Mouse (Mus musculus) heart, postnatal 0 days (tissue): Measurements from ENCODE around the gene Vmn2r57.

Experiments
- CTCF ChIP-seq: IDR thresholded peaks from 2 replicates; pipeline ENCODE4 v1.5.1; 2016; ENCODE audit warnings: antibody characterized with exemption, control low read depth, low read depth
- EP300 ChIP-seq: IDR thresholded peaks from 2 replicates; pipeline ENCODE4 v1.6.1; 2016; ENCODE audit warnings: antibody characterized with exemption, low read depth

DNA sequence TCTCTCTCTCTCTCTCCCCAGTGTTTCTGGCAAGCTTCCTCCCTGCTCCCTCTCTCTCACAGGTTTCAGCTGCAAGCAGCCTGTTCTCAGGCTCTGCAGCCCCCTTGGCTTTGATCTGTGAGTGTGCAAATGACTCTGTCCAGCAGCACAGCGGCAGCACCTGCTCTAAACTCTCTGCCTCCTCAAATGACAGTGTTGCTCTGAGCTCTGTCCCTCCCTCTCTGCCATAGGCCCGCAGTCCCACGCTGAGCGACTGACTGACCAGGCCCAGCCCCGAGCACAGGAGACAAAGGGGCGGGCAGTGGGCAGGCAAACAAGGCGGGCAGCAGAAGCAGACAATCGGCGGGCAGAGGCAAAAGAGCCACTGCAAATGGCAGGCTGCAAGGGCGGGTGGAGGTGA is 3.4 kb upstream of the Vmn2r57 start:
- TF ChIP-seq CTCF (no peak), EP300 (no peak)
